Mouse (Mus musculus) lung, adult 2 months (tissue): ENCODE results near the gene Rgs9bp. TPM values are rescaled to one million over a fixed set of nuclear protein-coding genes. Genes with fewer than 3 reads are reported as not detected.
A peak's percentile ranks its signal among the peaks of the same experiment; 100 is the strongest.

ENCODE experiments used
- DNase-seq: peaks from one replicate; pipeline ENCODE4 v3.0.0; 2022
- H3K4me1 ChIP-seq: fragments of 200-500 bp; 2 replicates; pipeline ENCODE4 v1.6.1; 2011; ENCODE audit warnings: low read length; ENCODE audit not compliant: control insufficient read depth, insufficient read depth
- H3K4me3 ChIP-seq: fragments of 200-500 bp; replicated peaks from 2 replicates; pipeline ENCODE3; 2011; ENCODE audit warnings: low read depth, mild to moderate bottlenecking, control low read depth, low read length; ENCODE audit errors: extremely low read depth
- CTCF ChIP-seq: fragments of 200-500 bp; IDR thresholded peaks from 2 replicates; pipeline ENCODE4 v1.5.1; 2011; ENCODE audit warnings: mild to moderate bottlenecking, low read length, control low read depth; ENCODE audit not compliant: insufficient read depth
- POLR2A ChIP-seq: fragments of 200-500 bp; IDR thresholded peaks from 2 replicates; pipeline ENCODE4 v1.6.1; 2011; ENCODE audit warnings: low read depth, mild to moderate bottlenecking, control low read depth, low read length, borderline replicate concordance; ENCODE audit errors: extremely low read depth
- WGBS: fragments of 180-500 bp; shearing (Covaris S2); methylation state at CpG from one replicate; pipeline ENCODE4 v1.1.7; 2018; 5-methylcytosine and 5-hydroxymethylcytosine counted together
- polyA plus RNA-seq: library from polyadenylated mRNA; depleted of rRNA; stranded (reverse); fragments of >200 nt; gene quantifications from 2 replicates; pipeline ENCODE4 v1.2.3, GENCODE M21; 2012; rRNA removed

Gene Rgs9bp
- 0.06 and 0.11 TPM in 2 replicates for polyA plus RNA-seq

- 1% methylated on average over 45 of the region's 45 CpGs for WGBS
- Histone ChIP-seq H3K4me3 (peak within 1 kb of the TSS; percentile 89), H3K4me1 (peaks cover 9% of the 10 kb centered on the region)
- DNase-seq: peak; percentile 47
- TF ChIP-seq CTCF: no peak
- TF ChIP-seq POLR2A: 0 out of 2 replicates have a peak, but pooled peaks have one; percentile 9
Observed at GRCm38 (mm10) chr7:35585191-35586054, at the start of gene Rgs9bp. Gene Rgs9bp, minus strand, starts transcription at chr7:35585582.

GRCm38 (mm10) chr7:35628496-35628895, 43.1 kb upstream of the Rgs9bp start:
- Histone ChIP-seq H3K4me3 (no peak overlapping the region), H3K4me1 (no peaks in the 10 kb centered on the region)
- DNase-seq: peak; percentile 20
- WGBS: 74% methylated on average over 5 of the region's 5 CpGs
- no peak for TF ChIP-seq POLR2A
- peak; percentile 77 for TF ChIP-seq CTCF

- 90% methylated on average over 10 of the region's 10 CpGs for WGBS
- no peak for TF ChIP-seq CTCF
- TF ChIP-seq POLR2A: no peak
- Histone ChIP-seq H3K4me3 (no peak overlapping the region), H3K4me1 (no peaks in the 10 kb centered on the region)
- DNase-seq: no peak
Observed at GRCm38 (mm10) chr7:35627371-35627770, 42.0 kb upstream of the Rgs9bp start.

GRCm38 (mm10) chr7:35626038-35626437, 40.7 kb upstream of the Rgs9bp start:
- H3K4me1 ChIP-seq: no peaks in the 10 kb centered on the region
- 99% methylated on average over 5 of the region's 5 CpGs for WGBS
- no peak for TF ChIP-seq CTCF
- no peak for TF ChIP-seq POLR2A

GRCm38 (mm10) chr7:35622626-35623025, 37.2 kb upstream of the Rgs9bp start:
- Histone ChIP-seq H3K4me3 (no peak overlapping the region), H3K4me1 (no peaks in the 10 kb centered on the region)
- TF ChIP-seq POLR2A (no peak), CTCF (no peak)
- 92% methylated on average over 10 of the region's 10 CpGs for WGBS
- DNase-seq: no peak

More at GRCm38 (mm10) chr7:35626038-35626437, 40.7 kb upstream of the Rgs9bp start:
- DNase-seq: no peak
- no peak overlapping the region for H3K4me3 ChIP-seq

GRCm38 (mm10) chr7:35617513-35617912, 32.1 kb upstream of the Rgs9bp start:
- Histone ChIP-seq H3K4me1 (no peaks in the 10 kb centered on the region), H3K4me3 (no peak overlapping the region)
- DNase-seq: no peak
- WGBS: 67% methylated on average over 4 of the region's 4 CpGs
- no peak for TF ChIP-seq POLR2A
- no peak for TF ChIP-seq CTCF

GRCm38 (mm10) chr7:35609245-35609644, 23.9 kb upstream of the Rgs9bp start:
- 88% methylated on average over 10 of the region's 10 CpGs for WGBS

GRCm38 (mm10) chr7:35606816-35607215, 21.4 kb upstream of the Rgs9bp start:
- DNase-seq: no peak
- no peak overlapping the region for H3K4me3 ChIP-seq
- TF ChIP-seq POLR2A (no peak), CTCF (no peak)
- 86% methylated on average over 10 of the region's 10 CpGs for WGBS
- H3K4me1 ChIP-seq: no peaks in the 10 kb centered on the region

More at GRCm38 (mm10) chr7:35609245-35609644, 23.9 kb upstream of the Rgs9bp start:
- Histone ChIP-seq H3K4me3 (no peak overlapping the region), H3K4me1 (no peaks in the 10 kb centered on the region)
- TF ChIP-seq CTCF (no peak), POLR2A (no peak)
- DNase-seq: no peak

GRCm38 (mm10) chr7:35602766-35603165, 17.4 kb upstream of the Rgs9bp start:
- no peaks in the 10 kb centered on the region for H3K4me1 ChIP-seq
- WGBS: 92% methylated on average over 5 of the region's 5 CpGs
- H3K4me3 ChIP-seq: no peak overlapping the region
- DNase-seq: no peak
- TF ChIP-seq CTCF: no peak
- no peak for TF ChIP-seq POLR2A

- Histone ChIP-seq H3K4me1 (no peaks in the 10 kb centered on the region), H3K4me3 (no peak overlapping the region)
- TF ChIP-seq CTCF (no peak), POLR2A (no peak)
- WGBS: 81% methylated on average over 6 of the region's 6 CpGs
- no peak for DNase-seq
Observed at GRCm38 (mm10) chr7:35601106-35601505, 15.7 kb upstream of the Rgs9bp start.
